Mouse (Mus musculus) left cerebral cortex, postnatal 14 days (tissue): ENCODE results near the gene Tmbim6. TPM values are rescaled to one million over a fixed set of nuclear protein-coding genes. Genes with fewer than 3 reads are reported as not detected.
A peak's percentile ranks its signal among the peaks of the same experiment; 100 is the strongest.

Source experiments
- DNase-seq, 2 experiments: peaks; one replicate each; pipeline ENCODE4 v3.0.0; 2021 to 2022; ENCODE audit warnings: low spot score in 2 of 2, mixed read lengths in 1 of 2
- intact Hi-C: fragments of 180-260 bp; cut with DNase I; formaldehyde crosslinking; loops from one replicate; pipeline ENCODE4 v1.15.1; 2025
- total RNA-seq, 2 experiments: library from RNA; stranded (reverse); gene quantifications; 2 replicates each; pipeline ENCODE4 v1.2.3; 2021

Gene Tmbim6
- total RNA-seq, 2 experiments from 2014 or later = 330 to 349 TPM

DNA sequence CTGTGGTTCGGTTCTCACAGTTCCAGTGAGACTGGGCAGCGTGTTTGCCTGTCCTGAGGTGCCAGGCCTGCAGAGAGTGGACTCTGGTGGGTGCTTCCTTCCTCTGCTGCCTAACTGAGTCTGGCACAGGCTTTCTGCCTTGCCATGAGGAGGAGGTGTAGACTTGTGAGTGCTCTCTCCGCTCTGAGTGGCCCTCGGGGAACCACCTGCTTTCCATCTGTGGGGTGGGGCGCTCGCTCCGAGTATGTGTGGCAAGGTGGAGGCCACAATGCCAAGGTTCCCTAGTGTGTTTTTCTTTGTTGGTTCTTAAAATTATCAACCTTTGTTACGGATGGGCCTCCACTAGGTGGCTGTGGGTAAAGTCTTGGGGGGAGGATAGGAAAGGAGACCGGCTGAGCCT, 16.2 kb downstream of the Tmbim6 start:
- DNase-seq = no peak
- intact Hi-C loops = no loop called here

DNA sequence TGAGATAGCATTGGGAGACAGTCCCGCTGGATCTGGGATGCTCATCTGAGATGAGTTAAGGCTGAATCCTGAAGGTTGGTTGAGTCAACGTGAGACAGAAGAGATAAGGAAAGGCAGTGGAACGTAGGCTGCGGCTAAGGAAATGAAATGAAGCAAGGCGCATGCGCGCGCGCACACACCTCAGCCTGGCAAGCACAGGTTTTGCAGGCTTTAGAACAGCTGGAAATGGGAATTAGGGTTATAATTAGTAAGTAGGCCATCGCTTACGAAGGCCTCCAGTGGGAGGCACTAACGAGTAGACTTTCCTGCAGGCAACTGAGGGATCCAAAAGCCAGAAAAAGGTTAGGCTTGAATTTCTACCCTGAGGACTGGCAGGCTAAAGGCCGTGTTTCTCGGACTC, 19.1 kb downstream of the Tmbim6 start:
- intact Hi-C loops = loop anchor here (10.0 kb wide), 1 partner anchor 263 kb away; the partner anchor contains the start of gene Asic1
- DNase-seq = peak; percentile 26 to 64

DNA sequence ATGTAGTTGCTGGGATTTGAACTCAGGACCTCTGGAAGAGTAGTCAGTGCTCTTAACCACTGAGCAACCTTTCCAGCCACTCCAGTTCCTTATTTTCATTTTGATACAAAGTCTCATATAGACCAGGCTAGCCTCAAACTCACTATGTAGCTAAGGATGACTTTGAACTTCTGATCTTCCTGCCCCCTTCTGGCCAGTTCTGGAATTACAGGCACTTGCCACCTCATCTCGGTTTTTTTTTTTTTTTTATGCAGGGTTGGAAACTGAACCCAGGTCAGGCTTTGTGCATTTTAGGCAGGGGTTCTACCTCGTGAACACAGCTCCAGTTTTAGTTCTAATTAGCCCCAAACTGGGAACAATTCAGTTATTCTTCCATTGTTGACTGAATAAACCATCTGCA, 23.1 kb downstream of the Tmbim6 start:
- DNase-seq = peak; percentile 61 to 67
- intact Hi-C loops = loop anchor here (1.0 to 10.0 kb wide), 2 partner anchors 56 to 259 kb away; partner anchors contain the start of gene Asic1

DNA sequence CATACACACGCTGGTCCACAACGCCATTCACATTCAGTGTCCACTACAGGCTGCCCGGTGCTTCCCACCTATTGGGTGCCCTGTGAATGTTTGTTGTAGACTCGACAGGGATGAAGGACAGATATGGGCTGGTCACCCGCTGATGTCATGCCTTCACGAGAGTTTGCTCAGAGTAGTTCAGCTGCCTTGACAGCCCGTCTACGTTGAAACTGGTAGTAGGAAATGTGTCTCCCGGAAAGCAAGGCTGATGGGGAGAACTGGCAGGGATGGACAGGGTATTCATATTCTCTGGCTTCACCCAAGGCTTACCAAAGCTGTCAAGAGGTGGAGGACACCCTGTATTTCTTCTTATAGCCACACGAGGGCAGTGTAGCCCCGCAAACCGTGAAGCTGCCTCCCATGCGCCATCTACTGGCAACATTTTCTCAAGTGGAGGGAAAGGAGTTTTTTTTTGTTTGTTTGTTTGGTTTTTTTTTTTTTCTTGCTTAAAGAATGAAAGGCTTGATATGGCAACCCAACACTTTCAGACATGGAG, 23.7 kb downstream of the Tmbim6 start:
- DNase-seq = peak; percentile 85 to 88
- intact Hi-C loops = loop anchor here (1.0 to 10.0 kb wide), 2 partner anchors 55 to 258 kb away; partner anchors contain the start of gene Asic1

DNA sequence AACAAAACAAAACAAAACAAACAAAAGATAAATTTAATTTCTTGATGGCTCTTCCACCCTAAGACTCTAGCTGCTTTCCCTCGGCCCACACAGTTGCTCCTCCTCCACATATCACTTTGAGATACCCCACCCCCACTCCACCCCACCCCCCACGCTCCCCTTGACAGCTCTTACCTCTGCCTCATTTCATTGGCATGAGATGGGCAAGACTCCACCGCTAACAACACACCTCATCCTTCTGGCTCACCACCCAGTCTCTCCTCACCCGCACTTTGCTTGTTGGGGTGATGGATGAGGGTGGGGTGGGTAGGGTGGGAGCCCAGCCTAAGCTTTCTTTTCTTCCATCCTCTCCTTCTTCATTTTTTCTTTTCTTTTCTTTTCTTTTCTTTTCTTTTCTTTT, 24.3 kb downstream of the Tmbim6 start:
- intact Hi-C loops = loop anchor here (1.0 to 10.0 kb wide), 2 partner anchors 54 to 258 kb away; partner anchors contain the start of gene Asic1
- DNase-seq = no peak

DNA sequence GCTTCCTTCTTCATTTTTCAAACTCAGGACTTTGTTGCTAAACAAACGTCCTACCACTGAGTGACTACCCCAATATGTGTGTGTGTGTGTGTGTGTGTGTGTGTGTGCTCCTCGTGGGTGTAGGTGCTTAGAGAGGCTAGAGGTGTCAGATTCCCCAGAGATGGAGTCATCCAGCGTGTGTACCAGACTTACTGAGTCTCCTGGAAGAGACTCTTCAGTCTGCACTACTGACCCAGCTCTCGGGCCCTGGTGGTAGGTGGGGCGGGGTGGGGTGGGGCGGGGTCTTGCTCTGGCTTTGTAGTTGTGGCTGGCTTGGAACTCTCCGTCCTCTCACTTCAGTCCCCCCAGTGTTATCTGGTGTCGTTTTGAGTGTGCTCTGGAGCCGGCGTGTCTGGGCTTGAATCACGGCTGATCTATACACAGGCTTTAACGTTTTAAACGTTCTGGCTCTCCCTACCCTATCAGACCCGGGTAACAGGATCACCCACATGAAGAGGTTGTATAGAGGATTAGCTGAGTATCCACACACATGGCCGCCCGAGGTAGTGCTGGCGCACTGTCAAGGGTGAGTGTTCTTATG, 25.1 kb downstream of the Tmbim6 start:
- intact Hi-C loops = loop anchor here (10.0 kb wide), 1 partner anchor 257 kb away; the partner anchor contains the start of gene Asic1
- DNase-seq = no peak

DNA sequence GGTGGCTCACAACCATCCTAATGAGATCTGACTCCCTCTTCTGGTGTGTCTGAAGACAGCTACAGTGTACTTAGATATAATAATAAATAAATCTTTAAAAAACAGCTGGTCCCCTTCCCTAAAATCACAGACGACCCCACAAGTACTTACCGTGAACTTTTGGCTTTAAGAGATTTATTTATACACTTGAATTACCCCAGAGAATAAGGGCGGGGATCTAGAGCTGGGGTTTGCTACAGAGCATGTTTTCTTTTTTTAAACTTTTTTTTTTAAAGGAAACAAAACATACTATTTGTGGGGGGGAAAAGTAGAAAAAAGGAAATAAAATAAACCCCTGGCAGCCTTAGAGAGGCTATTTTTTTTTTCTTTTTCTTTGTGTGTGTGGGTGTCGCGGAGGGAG, 27.4 kb downstream of the Tmbim6 start:
- intact Hi-C loops = no loop called here
- no peak for DNase-seq

DNA sequence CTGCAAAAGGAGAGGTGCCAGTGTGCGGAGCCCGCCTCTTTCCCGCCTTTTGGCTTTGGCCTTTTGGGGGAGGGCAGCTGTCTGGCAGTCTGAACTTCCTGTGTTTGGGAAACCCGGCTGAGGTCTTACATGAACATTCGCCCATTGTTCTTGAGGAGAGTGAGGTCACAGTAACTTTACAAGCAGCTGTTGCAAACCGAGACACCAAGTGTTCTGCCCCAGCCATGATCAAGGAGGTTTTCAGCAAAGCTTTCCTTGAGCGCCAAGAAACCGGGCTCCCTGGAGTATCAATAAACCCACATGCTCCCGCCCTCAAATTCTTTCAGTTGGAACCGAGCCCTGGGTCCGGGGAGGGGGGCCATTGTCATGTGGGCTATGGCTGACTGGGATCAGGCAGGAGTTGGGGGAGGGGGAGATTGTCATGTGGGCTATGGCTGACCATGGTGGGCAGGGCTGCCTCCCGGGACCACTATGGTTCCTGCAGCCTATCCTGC, 27.9 kb downstream of the Tmbim6 start:
- DNase-seq = peak; percentile 35 to 48
- intact Hi-C loops = no loop called here

DNA sequence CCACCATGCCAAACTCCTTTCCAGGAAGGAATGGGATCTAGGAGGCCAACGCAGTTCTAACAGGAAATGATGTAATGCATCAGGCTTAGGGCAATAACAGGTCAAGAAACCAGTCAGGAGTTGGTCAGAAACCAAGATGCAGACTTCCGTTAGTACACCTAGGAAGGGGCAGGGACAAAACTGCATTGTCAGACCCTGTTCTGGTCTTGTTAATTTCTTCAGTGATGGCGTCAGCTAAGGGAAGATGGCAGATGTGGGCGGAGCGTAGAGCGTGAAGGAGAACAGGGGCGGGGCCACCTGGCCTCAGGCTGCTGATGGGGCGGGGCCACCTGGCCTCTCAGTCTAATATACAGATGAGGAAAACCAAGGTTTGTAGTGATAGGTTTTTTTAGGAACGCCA, 28.5 kb downstream of the Tmbim6 start:
- intact Hi-C loops = no loop called here

DNA sequence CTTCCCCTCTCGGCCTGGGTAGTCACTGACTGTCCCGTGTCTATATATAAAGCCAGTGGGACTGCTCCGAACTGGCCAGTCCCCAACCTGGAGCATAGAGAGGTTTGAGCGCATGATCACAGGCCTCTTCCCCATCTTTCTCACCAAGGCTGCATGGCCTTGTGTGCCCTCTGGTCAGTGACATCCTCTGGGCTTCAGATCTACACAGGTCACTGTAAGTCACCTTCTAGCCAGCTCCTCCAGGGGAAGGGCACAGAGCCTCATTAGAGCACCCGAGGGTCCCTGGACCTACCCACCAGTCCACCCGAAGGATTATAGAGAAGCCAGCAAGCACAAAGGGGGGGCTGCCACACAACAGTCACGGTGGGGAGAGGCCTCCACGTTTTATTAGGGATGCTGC, 29.0 kb downstream of the Tmbim6 start:
- intact Hi-C loops = no loop called here
- DNase-seq = no peak

More for the DNA sequence above, 28.5 kb downstream of the Tmbim6 start:
- DNase-seq = no peak

DNA sequence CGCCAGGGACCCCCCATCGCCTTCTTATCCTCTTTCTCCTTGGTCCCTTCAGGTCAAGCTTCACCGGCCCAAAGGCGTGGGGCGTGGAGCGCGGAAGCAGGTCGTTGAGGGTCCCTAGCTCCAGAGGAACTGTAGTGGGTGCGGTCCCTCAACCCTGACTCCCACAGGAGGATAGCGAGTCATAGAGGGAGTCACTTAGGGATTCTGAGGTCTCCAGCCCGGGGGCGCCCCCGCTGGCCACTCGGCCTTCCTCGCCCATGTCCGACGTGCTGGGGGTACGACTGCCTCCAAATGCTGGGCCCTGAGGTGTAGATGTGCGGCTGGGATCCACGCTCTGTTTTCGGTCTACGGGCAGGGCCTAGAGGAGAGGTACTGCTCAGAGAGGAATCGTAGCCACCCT, 29.9 kb downstream of the Tmbim6 start:
- no peak for DNase-seq
- intact Hi-C loops = no loop called here

DNA sequence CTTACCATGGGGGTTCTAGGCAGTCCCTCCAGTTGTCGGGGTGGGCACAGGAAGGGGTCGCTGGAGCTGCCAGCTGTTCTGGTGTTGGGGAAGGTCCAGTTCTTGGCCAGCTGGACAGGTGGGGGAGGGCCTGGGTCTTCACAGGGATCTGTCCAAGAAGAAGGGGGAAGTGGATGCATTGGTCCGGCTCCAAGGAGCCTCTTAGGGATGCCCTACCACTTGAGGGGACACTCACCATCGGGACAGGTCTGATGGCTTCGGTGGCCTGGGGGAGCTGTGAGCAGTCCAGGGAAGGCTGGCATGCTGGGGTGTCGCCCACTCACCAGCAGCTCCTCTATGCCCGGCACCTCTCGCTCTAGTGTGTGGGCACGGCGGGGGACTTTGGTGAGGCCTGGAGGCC, 30.4 kb downstream of the Tmbim6 start:
- DNase-seq = no peak
- intact Hi-C loops = no loop called here

DNA sequence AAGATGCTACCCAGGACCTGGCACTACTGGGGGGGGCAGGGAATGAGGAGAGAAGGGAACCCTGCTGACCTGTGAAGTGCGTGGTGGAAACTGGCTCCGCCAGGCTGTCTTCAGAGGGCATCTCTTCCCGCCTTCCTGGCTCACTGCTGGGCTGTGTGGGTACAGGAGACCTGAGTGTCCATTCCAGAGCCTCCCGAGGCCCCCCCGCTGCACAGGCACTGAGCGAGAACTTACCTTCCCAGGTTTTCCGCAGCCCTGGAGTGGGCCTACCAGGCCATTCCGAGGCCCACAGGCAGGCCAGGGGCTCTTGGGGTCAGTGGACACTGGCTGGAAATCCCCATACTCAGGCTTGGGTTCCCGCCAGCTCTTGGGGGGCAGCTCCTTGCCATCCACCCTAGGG, 31.2 kb downstream of the Tmbim6 start:
- intact Hi-C loops = no loop called here
- no peak for DNase-seq

DNA sequence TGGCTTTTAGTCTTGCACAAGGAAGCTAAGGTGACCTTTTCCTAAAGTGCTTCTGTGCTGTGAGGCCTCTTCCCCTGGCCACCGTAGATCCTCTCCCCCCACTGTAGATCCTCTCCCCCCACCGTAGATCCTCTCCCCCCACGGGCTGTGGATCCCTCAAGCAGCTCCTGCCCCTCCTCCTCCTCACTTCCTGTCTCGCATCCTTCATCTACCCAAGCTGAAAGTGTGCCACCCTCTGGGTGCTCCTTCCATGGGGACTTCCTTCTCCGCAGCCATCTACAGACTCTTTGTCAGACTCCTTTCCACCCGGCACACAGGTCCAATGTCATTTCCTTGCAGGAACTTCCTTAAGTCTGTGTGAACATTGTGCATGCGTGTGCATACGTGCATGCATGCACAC, 37.7 kb downstream of the Tmbim6 start:
- no peak for DNase-seq
- intact Hi-C loops = no loop called here

DNA sequence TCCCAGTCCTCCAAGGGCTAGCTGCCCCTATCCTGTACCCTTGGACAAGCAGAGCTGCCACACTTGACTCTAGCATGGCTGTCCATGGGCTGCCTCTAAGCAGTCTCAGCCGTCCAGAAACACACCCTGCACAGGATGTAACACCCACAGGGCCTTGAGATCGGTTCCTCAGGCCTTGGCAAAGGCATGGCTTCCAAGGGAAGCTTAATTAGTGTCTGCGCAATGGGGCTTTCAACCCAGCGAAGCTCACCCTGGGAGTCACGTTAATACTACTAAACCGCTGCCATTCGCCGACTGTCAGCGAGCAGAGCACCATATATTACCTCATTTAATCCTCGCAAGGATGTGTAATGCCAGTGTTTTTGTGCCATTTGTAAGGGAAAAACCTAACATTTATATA, 38.4 kb downstream of the Tmbim6 start:
- DNase-seq = no peak
- intact Hi-C loops = no loop called here

DNA sequence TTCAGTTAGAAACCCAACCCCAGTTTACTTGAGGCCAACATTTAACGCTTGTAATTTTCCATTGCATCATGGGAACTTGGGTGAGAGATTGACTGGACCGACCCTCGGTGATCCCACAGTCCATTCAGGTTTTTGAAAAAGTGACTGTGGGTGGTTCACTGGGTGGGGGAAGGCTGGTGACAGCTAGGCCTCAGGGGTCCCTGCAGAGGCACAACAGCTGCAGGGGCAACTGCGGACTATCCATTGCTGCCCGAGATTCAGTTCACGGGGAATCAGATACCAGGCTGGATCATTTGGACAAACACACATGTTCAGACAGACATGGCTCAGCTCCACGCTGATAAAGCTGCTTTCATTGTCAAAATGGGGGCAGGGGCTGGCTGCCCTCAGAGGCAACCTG, 38.8 kb downstream of the Tmbim6 start:
- intact Hi-C loops = no loop called here

DNA sequence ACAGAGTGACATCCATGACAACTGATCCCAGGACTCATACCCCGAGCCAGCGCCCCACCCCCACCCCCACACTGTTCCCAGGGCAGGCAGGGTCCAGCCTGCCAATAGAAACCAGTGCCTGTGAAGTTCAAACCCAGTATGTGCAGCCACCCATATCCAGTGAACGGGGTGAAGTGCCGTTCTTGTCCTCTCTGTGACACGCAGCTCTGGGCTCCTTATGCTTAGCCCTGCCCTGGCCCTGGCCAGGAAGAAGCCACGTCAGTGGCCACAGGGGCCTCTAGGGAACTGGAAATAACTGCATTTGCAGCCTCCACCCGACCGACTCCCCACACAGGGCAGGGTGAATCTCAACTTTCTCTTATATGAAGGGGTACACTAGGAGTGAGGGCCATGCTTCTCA, 39.3 kb downstream of the Tmbim6 start:
- intact Hi-C loops = no loop called here
- no peak for DNase-seq

More for the DNA sequence above, 38.8 kb downstream of the Tmbim6 start:
- no peak for DNase-seq

DNA sequence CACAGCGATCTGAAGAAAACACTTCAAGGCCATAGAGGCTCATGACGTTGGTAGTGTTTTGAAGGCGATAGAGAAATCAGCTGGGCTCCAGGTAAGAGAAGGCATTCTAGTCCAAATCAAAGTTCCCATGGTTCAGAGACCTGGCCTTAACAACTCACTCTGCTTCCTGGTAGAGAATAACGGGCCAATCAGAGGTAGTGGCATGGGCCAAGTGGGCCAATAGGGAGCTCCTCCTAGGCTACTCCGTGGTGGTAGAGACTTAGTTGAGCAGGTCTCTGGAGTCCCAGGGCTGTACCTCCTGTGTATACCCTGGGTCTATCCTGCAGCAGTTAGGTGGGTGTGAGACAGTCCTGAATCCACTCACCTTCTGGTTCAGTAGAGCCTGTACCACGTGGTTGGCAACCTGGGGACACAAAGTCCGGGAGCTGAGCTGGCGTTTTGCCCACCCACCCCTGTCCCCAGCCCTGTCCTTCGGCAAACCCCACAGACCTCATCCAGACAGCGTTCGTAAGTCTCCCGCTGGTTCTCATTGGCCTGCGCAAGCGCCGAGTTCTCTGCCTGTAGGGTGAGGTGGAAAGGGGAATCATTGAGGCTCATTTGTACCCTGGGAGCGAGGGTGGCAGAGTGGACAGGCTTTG, 40.5 kb downstream of the Tmbim6 start:
- intact Hi-C loops = no loop called here
- no peak for DNase-seq

DNA sequence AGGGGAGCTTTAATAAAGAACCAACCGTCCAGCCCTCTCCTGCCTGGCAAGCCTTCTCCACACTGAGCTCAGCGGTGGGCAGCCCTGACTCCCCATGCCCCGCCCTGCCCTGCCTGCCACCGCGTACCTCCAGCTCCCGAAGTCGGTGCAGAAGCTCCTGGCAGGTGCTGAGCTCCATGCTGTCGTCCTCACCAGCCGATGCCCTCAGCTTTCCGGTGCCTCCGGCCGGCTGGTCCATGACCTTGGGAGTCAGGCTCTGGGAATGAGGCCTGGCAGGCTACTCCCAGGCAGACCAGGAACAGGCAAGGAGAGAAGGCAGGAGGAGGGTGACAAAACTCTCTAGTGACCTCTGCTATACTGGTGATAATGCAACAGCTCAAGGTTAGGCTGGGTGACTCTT, 41.2 kb downstream of the Tmbim6 start:
- DNase-seq = no peak
- intact Hi-C loops = no loop called here

DNA sequence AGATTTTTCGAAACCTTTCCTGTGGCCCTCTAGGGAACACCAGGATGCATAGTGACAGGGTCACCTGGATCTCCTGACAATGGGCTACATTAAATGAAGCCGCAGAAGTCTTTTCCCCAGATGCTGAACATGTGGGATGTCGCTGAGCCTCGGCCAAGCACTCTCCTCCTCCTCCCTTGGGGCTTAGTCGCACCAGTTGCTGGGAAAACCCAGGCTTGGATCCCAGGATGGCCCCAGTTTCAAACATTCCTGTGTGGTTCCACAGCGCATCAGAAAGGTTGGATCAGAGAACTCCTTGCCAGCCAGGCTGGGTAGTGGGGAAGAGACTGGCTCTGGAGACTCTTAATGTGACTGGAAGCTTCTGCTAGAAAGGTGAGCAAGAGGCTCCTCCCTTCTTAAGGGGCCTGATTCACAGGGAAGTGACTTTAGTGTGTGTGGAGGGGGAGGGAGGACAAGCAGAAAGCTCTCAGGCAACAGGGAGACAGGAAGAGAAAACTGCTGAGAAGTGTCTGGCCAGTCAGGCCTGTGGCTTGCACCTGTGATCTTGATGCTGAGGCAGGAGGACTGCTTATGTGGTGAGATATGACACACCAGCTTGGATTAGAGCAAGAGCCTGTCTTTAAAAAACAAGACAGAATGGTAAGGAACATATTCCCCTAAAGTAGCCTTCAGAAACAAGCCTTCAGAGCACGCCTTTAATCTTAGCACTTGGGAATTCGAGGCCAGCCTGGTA, 46.5 kb downstream of the Tmbim6 start:
- intact Hi-C loops = no loop called here
- DNase-seq = no peak
